Mouse (Mus musculus) midbrain, embryonic 10.5 days (tissue): ENCODE measurements around the gene Ddt. TPM values are rescaled to one million over a fixed set of nuclear protein-coding genes. Genes with fewer than 3 reads are reported as not detected.
"Not testable (repeated sequence)": the region's sequence is repeated elsewhere in the genome, so short reads cannot be mapped to it uniquely, and the experiment has no call there.

Source experiments
- DNase-seq: peaks from one replicate; pipeline ENCODE4 v3.0.0-alpha.2; 2017; ENCODE audit warnings: low spot score
- H3K27ac ChIP-seq: fragments of 300-500 bp; sonication (generic); replicated peaks from 2 replicates; pipeline ENCODE4 v1.5.1; 2016; ENCODE audit warnings: mild to moderate bottlenecking
- H3K27me3 ChIP-seq: fragments of 300-500 bp; sonication (generic); 2 replicates; pipeline ENCODE4 v1.6.1; 2016; ENCODE audit warnings: low read depth, mild to moderate bottlenecking; ENCODE audit not compliant: poor library complexity, severe bottlenecking
- H3K36me3 ChIP-seq: fragments of 300-500 bp; sonication (generic); 2 replicates; pipeline ENCODE4 v1.6.1; 2016; ENCODE audit warnings: mild to moderate bottlenecking, moderate library complexity
- H3K4me1 ChIP-seq: fragments of 300-500 bp; sonication (generic); 2 replicates; pipeline ENCODE4 v1.6.1; 2016
- H3K4me3 ChIP-seq: fragments of 300-500 bp; sonication (generic); 2 replicates; pipeline ENCODE4 v1.5.1; 2016; ENCODE audit warnings: mild to moderate bottlenecking, moderate library complexity
- H3K9me3 ChIP-seq: fragments of 300-500 bp; sonication (generic); replicated peaks from 2 replicates; pipeline ENCODE4 v1.6.1; 2016; ENCODE audit warnings: mild to moderate bottlenecking
- WGBS: fragments of 180-500 bp; shearing (Covaris S2); methylation state at CpG from one replicate; pipeline ENCODE4 v1.1.7; 2016; 5-methylcytosine and 5-hydroxymethylcytosine counted together
- polyA plus RNA-seq: library from polyadenylated mRNA; unstranded; fragments of >200 nt; fragmentation: Nextera tagmentation; extraction: Ambion mirVana; gene quantifications from 2 replicates; pipeline ENCODE4 v1.2.1, GENCODE M21; 2016

Gene Ddt
- polyA plus RNA-seq, 1 experiment from 2014 or later, result 103 TPM

DNA sequence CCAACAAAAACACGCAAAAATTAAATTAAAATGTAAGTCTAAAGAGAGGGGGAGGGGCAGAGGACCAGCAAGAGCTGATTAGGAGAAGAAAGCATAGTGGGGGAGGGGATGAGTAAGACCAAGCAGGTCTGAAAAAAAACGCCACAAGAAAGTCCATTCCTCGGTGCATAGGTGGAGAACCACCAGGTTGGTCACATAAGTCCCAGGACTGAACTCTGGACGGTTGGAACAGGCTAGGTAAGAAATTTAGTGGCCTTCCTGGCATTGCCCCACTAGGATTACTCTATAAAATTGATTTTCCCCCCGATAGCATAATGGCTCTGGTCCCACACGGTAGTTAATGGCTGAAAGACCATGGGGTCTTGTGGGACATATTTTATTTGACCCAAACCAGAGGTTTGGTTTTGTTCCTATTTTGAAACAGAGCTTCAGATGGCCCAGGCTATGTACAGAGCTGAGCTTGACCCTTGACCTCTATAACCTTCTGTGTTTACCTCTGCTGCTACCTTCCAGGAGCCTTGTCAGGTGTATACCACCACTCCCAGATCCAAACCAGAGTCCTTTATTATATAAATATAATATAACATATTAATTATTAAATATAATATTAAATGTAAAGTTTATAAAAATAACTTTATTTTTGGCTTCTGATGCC is 16.0 kb upstream of the Ddt start:
- no peaks in the 10 kb centered on the region for H3K27me3 ChIP-seq
- H3K4me3 ChIP-seq, result no peak overlapping the region
- WGBS, result 70% methylated on average over 6 of the region's 6 CpGs
- H3K9me3 ChIP-seq, result no peaks in the 10 kb centered on the region
- H3K4me1 ChIP-seq, result no peaks in the 10 kb centered on the region
- H3K27ac ChIP-seq, result no peak overlapping the region
- no peaks in the 10 kb centered on the region for H3K36me3 ChIP-seq
- DNase-seq, result no peak

DNA sequence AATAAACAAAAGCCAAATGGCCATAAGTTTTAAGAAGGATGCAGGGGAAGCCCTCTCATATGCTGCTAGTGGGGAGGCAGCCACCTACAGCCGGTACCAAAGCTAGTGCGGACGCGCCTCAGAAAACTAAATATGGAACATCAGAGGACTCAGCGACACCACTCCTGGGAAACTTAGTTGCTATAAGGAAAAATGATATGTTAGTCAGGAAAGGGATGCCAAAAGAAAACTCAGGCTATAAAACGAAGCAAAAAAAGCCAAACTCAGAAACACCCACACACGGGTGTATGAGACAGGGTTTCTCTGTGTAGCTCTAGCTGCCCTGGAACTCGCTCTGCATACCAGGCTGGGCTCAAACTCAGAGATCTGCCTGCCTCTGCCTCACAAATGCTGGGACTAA is 15.1 kb upstream of the Ddt start:
- 91% methylated on average over 8 of the region's 8 CpGs for WGBS
- no peaks in the 10 kb centered on the region for H3K36me3 ChIP-seq
- H3K4me3 ChIP-seq, result no peak overlapping the region
- no peak overlapping the region for H3K27ac ChIP-seq
- H3K4me1 ChIP-seq, result no peaks in the 10 kb centered on the region
- no peak for DNase-seq
- no peaks in the 10 kb centered on the region for H3K9me3 ChIP-seq
- peaks cover 8% of the 10 kb centered on the region; the same call in 1 of the 2 replicates for H3K27me3 ChIP-seq

DNA sequence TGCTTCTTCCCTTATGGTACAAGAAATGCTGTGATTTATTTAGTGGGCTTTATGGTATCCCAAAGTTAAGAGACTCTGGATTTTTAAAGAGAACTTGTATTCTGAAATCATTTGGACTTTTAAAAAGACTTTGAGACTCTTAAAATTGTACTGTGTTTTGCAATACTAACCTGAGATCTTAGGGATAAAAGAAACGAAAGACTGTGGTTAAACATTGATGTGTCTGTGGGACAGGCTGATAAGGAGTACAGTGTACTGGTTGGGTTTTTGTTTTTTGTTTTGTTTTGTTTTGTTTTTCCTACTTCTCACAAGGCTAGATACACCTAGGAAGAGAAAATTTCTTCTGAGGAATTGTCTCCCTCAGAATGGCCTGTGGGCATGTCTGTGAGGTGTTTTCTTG is 12.2 kb upstream of the Ddt start:
- WGBS, result 83% methylated on average over 1 of the region's 1 CpGs
- no peaks in the 10 kb centered on the region for H3K36me3 ChIP-seq
- DNase-seq, result no peak
- H3K4me3 ChIP-seq, result no peak overlapping the region
- no peak overlapping the region for H3K27ac ChIP-seq
- H3K9me3 ChIP-seq, result no peaks in the 10 kb centered on the region
- peaks cover 35% of the 10 kb centered on the region for H3K27me3 ChIP-seq
- peaks cover 9% of the 10 kb centered on the region for H3K4me1 ChIP-seq

DNA sequence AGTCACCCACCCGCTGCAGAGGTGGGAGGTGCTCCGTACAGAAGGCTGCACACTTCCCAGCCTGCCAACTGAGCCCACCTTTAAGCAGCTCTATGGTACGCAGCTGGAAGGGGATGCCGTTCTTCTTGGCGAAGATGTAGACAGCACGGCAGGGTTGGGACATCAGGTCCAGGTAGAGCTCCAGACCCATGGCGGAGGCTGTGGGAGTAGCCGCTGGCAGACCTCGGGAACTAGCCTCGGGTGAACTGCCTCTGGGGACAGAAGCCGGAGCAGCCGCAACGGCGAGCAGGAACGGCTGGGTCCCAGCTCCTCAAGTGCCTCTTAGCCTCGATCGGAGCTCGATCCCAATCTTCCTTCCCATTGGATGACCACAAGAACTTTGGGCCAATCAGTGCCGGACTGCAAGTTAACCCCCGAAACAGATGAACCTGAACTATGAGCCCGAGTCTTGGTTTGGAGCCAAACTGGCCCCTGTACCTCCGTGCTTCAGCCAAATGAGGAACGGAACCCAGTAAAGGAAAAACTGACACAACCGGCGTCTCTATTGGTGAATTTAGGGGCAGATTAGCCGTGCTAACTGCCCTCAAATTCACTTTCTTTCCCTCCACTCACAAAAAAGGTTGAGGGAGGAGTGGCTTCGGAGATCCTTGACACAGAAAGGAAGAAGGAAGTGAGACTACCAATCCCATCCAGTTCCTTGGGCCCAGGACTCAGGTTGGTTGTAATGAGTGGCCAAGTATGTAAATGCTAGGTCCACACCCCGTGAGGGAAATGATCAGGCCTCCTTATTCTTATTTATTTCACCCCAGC is 7.8 kb upstream of the Ddt start, which contains the start of the genes Gm20441 and Gstt3:
Gene Gm20441, minus strand, starts transcription at position 186 of the 810 bp plus-strand sequence.
Gene Gstt3, minus strand, starts transcription at position 646 of the 810 bp plus-strand sequence.
- Histone ChIP-seq H3K27ac (peak within 1 kb of the TSS; percentile 52; the same call in 1 of the 2 replicates), H3K4me3 (peak within 1 kb of the TSS; percentile 62), H3K36me3 (no peaks in the 10 kb centered on the region), H3K27me3 (peaks cover 69% of the 10 kb centered on the region), H3K9me3 (no peaks in the 10 kb centered on the region), H3K4me1 (peaks cover 19% of the 10 kb centered on the region)
- peak; percentile 66 for DNase-seq
- WGBS, result 2% methylated on average over 28 of the region's 28 CpGs

DNA sequence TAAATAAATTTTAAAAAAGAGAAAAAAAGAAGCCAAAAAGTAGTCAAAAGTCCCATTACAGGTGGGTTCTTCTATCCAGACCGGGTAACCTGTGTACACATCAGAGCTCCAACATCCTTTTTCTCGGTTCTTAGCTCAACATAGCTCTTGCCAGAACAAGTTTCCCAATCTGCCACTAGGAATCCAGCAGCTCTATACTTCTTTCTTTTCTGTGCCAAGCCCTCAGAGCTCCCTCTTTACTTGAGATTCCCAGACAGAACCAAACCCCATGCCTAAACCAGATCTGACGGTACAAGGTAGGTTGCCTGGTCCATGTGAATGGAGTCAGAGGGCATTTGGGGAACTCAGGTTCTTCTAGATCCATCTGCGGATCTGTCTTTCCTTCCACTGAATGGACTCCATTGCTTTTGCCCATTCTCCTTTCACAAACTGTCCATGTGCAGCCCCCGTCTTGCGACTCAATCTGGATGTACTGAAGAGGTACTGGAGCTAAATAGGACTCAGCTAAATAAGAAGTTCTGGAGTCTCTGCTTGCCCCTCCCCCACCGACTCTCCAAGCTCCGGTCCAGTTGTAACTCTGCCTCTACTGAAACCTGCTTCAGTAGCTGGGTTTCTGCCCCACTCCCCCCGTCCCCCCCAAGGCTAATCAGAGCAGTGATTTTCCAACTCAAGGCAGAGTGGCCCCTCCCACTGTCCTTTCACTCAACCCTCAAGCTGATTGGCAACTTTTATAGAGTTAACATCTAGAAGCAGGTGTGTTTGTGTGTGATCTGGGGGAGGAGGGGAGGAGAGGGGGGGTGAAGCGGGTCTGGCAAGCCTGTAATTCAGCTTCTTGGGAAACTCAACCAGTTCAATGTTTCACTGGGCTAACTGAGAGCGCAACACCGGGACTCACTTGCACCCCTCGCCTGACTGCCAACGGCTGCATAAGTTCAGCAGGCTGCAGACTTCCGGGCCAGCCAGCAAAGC is 6.3 kb upstream of the Ddt start:
- Histone ChIP-seq H3K4me3 (no peak overlapping the region), H3K36me3 (no peaks in the 10 kb centered on the region), H3K27ac (no peak overlapping the region), H3K9me3 (no peaks in the 10 kb centered on the region), H3K4me1 (peaks cover 19% of the 10 kb centered on the region), H3K27me3 (peaks cover 73% of the 10 kb centered on the region)
- DNase-seq, result no peak
- WGBS, result 43% methylated on average over 15 of the region's 15 CpGs

DNA sequence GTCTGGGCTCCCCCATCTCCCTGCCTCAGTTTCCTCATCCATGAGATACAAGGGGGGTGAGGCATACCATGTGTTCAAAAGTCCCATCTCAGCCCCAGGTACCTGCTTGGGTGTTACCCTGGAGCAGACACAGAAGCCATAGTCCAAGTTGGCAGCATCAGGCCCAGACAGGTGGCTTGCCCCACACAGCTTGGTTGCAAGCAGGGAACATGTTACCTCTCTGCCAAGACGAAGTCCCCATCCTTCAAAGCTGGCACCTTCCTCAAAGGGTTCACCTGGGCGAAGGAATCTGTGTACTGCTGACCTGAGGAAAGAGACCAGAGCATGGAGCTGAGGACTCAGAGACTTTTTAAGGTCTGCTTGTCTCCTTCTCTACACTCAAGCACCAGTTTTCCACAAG is 4.7 kb upstream of the Ddt start:
- DNase-seq, result no peak
- WGBS, result 79% methylated on average over 2 of the region's 2 CpGs
- no peaks in the 10 kb centered on the region for H3K9me3 ChIP-seq
- H3K4me1 ChIP-seq, result peaks cover 22% of the 10 kb centered on the region
- H3K27ac ChIP-seq, result no peak overlapping the region
- no peak overlapping the region for H3K4me3 ChIP-seq
- H3K27me3 ChIP-seq, result peaks cover 62% of the 10 kb centered on the region
- no peaks in the 10 kb centered on the region for H3K36me3 ChIP-seq

DNA sequence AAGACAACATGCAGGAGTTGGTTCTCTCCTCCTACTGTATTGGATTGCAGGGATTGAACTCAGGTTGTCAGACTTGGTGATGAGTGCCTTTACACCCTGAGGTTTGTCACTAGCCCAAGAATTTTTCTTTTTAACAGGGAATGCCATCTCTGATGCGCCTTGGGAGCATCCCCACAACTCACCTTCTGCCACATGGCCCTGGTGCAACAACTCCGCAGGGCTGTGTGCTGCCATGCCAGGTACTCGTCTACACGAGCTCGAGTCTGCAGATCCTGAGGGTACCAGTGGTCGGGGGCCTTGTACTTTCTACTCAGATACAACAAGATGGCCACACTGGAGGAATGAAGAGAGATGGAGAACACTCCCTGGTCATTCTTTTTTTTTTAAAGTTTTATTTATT is 3.3 kb upstream of the Ddt start:
- Histone ChIP-seq H3K27me3 (peaks cover 49% of the 10 kb centered on the region), H3K4me1 (peaks cover 31% of the 10 kb centered on the region), H3K9me3 (no peaks in the 10 kb centered on the region), H3K27ac (no peak overlapping the region), H3K4me3 (no peak overlapping the region), H3K36me3 (no peaks in the 10 kb centered on the region)
- WGBS, result 86% methylated on average over 6 of the region's 6 CpGs
- no peak for DNase-seq

DNA sequence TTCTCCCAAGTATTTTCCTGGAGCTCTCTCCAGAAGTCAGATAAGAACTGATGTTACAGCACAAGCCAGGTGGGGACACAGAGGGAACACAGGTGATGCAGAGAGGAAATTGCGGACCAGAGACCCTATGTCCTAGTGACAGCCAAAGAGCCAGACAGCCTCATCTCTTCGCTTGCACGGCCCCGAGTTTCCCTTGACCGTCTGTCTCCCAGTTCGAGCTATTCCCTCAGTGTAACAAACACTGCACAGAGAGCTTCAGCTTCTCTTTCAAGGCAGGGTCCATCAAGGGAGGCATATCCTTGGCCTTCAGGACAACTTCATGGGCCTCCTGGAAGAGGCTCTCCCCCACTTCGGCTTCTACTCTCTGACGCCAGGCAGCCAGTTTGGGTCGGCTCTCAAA is 1.4 kb upstream of the Ddt start:
- no peak for DNase-seq
- H3K36me3 ChIP-seq, result 0 out of 2 replicates have a peak, but pooled peaks cover 2% of the 10 kb centered on the region
- 92% methylated on average over 9 of the region's 9 CpGs for WGBS
- no peak overlapping the region for H3K27ac ChIP-seq
- H3K9me3 ChIP-seq, result no peaks in the 10 kb centered on the region
- H3K27me3 ChIP-seq, result peaks cover 29% of the 10 kb centered on the region
- no peak overlapping the region for H3K4me3 ChIP-seq
- peaks cover 14% of the 10 kb centered on the region for H3K4me1 ChIP-seq

DNA sequence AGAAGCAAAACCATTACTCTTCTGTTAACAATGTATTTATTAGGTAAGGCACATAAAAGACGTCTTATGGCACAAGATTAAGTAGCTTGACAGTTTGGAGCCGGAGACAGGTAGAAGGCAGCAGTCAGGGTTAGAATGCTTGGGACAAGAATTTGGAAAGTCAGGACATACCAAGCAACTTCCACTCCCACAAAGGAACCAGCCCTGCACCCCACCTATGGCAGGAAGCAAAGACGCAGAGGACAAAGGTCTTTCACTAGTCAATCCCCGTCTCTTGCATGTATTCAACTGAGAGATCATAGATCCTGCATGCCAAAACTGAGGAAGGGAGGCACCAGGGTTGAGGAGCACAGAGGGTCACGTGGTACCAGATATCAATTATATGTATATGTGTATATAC is 888 bp upstream of the Ddt start:
- DNase-seq, result no peak
- H3K27me3 ChIP-seq, result peaks cover 25% of the 10 kb centered on the region
- H3K27ac ChIP-seq, result no peak overlapping the region
- H3K9me3 ChIP-seq, result no peaks in the 10 kb centered on the region
- peaks cover 12% of the 10 kb centered on the region for H3K4me1 ChIP-seq
- WGBS, result 91% methylated on average over 5 of the region's 5 CpGs
- 0 out of 2 replicates have a peak, but pooled peaks cover 2% of the 10 kb centered on the region for H3K36me3 ChIP-seq
- no peak overlapping the region for H3K4me3 ChIP-seq

DNA sequence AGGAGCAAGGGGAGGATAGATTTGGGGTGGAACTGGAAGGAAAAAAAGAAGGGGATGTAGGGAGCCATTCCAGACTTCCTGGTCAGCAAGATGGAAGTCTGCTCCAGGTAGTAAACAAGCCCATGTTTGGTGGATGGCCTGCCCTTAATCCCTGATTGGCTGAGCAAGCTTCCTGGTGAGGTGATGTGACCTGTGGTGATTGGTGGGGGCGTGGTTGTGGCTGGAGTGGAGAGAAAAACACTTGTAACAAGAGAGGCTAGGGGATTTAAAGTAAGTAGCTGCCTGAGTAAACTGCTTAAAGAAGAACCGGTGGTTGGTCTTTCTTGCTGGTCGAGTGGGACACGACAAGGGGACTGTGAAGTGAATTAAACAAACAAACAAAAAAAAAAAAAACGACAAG is 5.5 kb downstream of the Ddt start:
- 31% methylated on average over 5 of the region's 5 CpGs for WGBS

DNA sequence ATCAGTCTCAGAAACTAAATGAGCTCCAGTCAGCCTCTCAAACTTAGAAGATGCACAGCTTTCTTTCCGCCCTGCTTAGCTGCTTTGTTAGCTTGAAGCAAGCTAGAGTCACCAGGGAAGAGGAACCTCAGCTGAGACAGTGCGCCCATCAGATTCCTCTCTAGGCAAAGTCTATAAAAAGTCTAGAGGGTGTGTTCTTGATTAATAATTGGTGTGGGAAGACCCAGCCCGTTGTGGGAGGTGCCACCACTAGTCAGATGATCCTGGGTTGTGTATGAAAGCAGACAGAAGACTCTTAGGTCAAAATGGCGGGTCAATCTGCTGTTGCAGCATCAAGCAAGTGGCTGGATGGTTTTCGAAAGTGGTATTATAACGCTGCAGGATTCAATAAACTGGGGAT is 6.4 kb downstream of the Ddt start:
- H3K9me3 ChIP-seq, result no peaks in the 10 kb centered on the region
- peaks cover 21% of the 10 kb centered on the region for H3K4me1 ChIP-seq
- no peak overlapping the region for H3K27ac ChIP-seq
- 91% methylated on average over 6 of the region's 6 CpGs for WGBS
- no peaks in the 10 kb centered on the region for H3K27me3 ChIP-seq
- peaks cover 6% of the 10 kb centered on the region; the same call in 1 of the 2 replicates for H3K36me3 ChIP-seq
- DNase-seq, result no peak
- H3K4me3 ChIP-seq, result no peak overlapping the region

More for the DNA sequence above, 5.5 kb downstream of the Ddt start:
- not testable (repeated sequence) for DNase-seq, H3K27ac ChIP-seq, H3K27me3 ChIP-seq, H3K4me3 ChIP-seq, H3K9me3 ChIP-seq, H3K36me3 ChIP-seq
- H3K4me1 ChIP-seq, result peaks cover 24% of the 10 kb centered on the region
